Mouse (Mus musculus): Measurements from ENCODE around the gene Tmem43. TPM values are rescaled to one million over a fixed set of nuclear protein-coding genes. Genes with fewer than 3 reads are reported as not detected.

Gene Tmem43
- 7.1 and 7.4 TPM in 2 replicates for polyA plus RNA-seq (2012; rRNA removed)
- polyA plus RNA-seq (2014; fragmentation: Nextera tagmentation; extraction: Ambion mirVana), result 9.3 and 11.3 TPM in 2 replicates

DNA sequence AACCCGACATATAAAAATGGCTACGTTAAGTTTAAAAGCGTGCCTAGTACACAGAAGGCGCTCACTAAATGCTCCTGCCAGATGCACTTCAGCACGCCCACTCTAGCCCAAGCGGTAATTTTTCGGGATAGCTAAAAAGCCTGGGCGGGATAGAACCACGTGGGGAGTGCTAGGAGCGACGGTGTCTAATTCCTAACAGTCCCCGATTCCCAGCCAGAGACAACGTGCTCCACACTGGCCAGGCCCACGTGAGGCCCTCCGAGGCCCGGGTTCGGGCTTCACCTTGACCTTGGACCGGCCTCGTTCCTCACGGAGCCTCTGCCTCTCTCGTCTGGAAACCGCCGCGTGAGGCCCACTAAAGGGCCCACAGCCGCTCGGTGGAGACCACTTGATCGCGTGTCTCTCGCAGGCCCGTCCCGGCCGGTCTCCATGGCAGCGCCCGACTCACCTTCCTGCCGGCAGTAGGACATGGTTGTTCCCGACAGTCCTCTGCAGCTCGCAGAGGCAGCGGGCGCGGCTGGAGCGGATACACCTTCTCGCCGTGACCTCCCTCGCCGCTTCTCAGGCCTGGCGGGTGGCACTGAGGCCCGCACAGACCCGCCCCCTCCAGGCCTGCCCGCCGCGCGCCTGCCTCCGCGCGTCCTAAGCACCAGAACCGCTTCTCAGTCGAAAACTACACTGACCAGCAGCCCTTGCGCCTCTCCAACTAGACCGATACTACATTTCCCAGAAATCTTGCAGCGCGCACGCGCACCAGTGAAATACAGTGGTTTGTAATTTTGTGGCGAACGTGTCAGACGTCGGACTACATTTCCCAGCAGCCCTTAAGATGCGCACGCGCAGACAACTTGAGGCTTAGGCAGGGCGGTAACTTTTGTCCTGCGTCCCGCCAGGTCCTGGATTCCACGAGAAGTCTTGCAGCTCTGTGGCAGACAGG lies at the start of gene Tmem43, which contains the start of gene Chchd4:
Gene Tmem43 (plus strand): TSS at position 836 of the 937 bp plus-strand sequence.
Gene Chchd4 (minus strand): TSS at position 679 of the 937 bp plus-strand sequence.
- Histone ChIP-seq H3K4me1 (replicated peaks; ENCODE audit: control insufficient read depth in 2 of 2, insufficient read depth in 2 of 2, low read length in 1 of 2) (peaks cover 3 to 17% of the 10 kb centered on the region in 2 experiments; a peak in 3 of 4 replicates), H3K9ac (replicated peaks) (peak within 1 kb of the TSS; percentile 69), H3K27me3 (ENCODE audit: control insufficient read depth, insufficient read depth, low read length) (no peaks in the 10 kb centered on the region), H3K4me3 (ENCODE audit: insufficient read depth in 1 of 2, low read depth in 2 of 2, low read length in 2 of 2) (peak within 1 kb of the TSS; percentile 76 to 87), H3K9me3 (ENCODE audit: control insufficient read depth, low read length) (no peaks in the 10 kb centered on the region), H3K4me2 (ENCODE audit: low read depth) (peak within 1 kb of the TSS; percentile 81), H3K36me3 (replicated peaks; ENCODE audit: control insufficient read depth, insufficient read depth, low read depth) (no peaks in the 10 kb centered on the region), H3K27ac (peak within 1 kb of the TSS; percentile 21)
- peak; percentile 99 for DNase-seq (ENCODE audit: low read depth in 3 of 3, low spot score in 3 of 3)
- TF ChIP-seq EP300 (IDR thresholded peaks at IDR 0.05; ENCODE audit: low read depth) (no peak), CTCF (IDR thresholded peaks at IDR 0.05; ENCODE audit: low read depth) (0 out of 2 replicates have a peak, but pooled peaks have one; percentile 2)
- peak; percentile 98 for ATAC-seq (ENCODE audit: insufficient read depth)
- WGBS (ENCODE audit: insufficient replicate concordance), result under 1% methylated on average over 74 of the region's 74 CpGs

DNA sequence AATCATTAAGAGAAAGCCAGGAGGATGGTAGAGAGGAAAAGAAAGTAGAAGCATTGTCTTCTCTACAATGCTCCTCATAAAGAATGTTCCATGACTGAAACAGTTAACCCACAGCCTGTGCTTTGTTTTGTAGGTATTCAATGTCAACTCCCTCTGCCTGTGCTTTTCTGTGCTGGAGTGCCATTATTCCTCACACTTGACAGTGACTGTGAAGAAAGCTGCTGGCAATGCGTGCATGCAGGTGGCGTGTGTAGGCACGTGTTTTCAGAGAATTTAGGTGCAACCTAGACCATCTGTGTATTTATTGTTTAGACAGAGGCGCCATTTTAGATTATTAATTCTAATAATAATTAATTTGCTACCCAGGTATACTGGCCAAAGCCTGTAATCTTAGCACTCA lies 49.4 kb upstream of the Tmem43 start:
- WGBS (ENCODE audit: insufficient replicate concordance), result 46% methylated on average over 4 of the region's 4 CpGs
- Histone ChIP-seq H3K27me3 (ENCODE audit: control insufficient read depth, insufficient read depth, low read length) (no peaks in the 10 kb centered on the region), H3K27ac (no peak overlapping the region), H3K4me3 (ENCODE audit: insufficient read depth in 1 of 2, low read depth in 2 of 2, low read length in 2 of 2) (no peak overlapping the region), H3K4me2 (ENCODE audit: low read depth) (no peak overlapping the region), H3K4me1 (replicated peaks; ENCODE audit: control insufficient read depth in 2 of 2, insufficient read depth in 2 of 2, low read length in 1 of 2) (0 out of 4 replicates have a peak, but pooled peaks cover 0 to 2% of the 10 kb centered on the region in 2 experiments), H3K9me3 (ENCODE audit: control insufficient read depth, low read length) (no peaks in the 10 kb centered on the region), H3K36me3 (replicated peaks; ENCODE audit: control insufficient read depth, insufficient read depth, low read depth) (no peaks in the 10 kb centered on the region), H3K9ac (replicated peaks) (no peak overlapping the region)
- no peak for DNase-seq (ENCODE audit: low read depth in 3 of 3, low spot score in 3 of 3)
- TF ChIP-seq EP300 (IDR thresholded peaks at IDR 0.05; ENCODE audit: low read depth), result no peak
- TF ChIP-seq CTCF (IDR thresholded peaks at IDR 0.05; ENCODE audit: low read depth), result no peak
- ATAC-seq (ENCODE audit: insufficient read depth), result no peak

GRCm38 (mm10) chr6:91440474-91441144 lies 32.9 kb upstream of the Tmem43 start:
- peak; percentile 94 for ATAC-seq (ENCODE audit: insufficient read depth)
- 1% methylated on average over 30 of the region's 30 CpGs for WGBS (ENCODE audit: insufficient replicate concordance)

GRCm38 (mm10) chr6:91441145-91441662 lies 32.3 kb upstream of the Tmem43 start:
- DNase-seq (ENCODE audit: low read depth in 3 of 3, low spot score in 3 of 3) (peak in 2 of 3 experiments; percentile 14 to 38), ATAC-seq (ENCODE audit: insufficient read depth) (peak; percentile 67)

More at GRCm38 (mm10) chr6:91440474-91441144, 32.9 kb upstream of the Tmem43 start:
- H3K9ac ChIP-seq (replicated peaks), result peak overlapping the region; percentile 60
- DNase-seq (ENCODE audit: low read depth in 3 of 3, low spot score in 3 of 3), result peak; percentile 85 to 88 (median 88)
- peak overlapping the region; percentile 59 for H3K27ac ChIP-seq
- H3K9me3 ChIP-seq (ENCODE audit: control insufficient read depth, low read length), result no peaks in the 10 kb centered on the region
- peaks cover 3% of the 10 kb centered on the region; the same call in 1 of the 2 replicates for H3K27me3 ChIP-seq (ENCODE audit: control insufficient read depth, insufficient read depth, low read length)
- H3K4me2 ChIP-seq (ENCODE audit: low read depth), result peak overlapping the region; percentile 89
- H3K4me1 ChIP-seq (replicated peaks; ENCODE audit: control insufficient read depth in 2 of 2, insufficient read depth in 2 of 2, low read length in 1 of 2), result peaks cover 4 to 8% of the 10 kb centered on the region in 2 experiments; a peak in 3 of 4 replicates
- TF ChIP-seq EP300 (IDR thresholded peaks at IDR 0.05; ENCODE audit: low read depth) (no peak), CTCF (IDR thresholded peaks at IDR 0.05; ENCODE audit: low read depth) (no peak)
- H3K36me3 ChIP-seq (replicated peaks; ENCODE audit: control insufficient read depth, insufficient read depth, low read depth), result no peaks in the 10 kb centered on the region
- H3K4me3 ChIP-seq (ENCODE audit: insufficient read depth in 1 of 2, low read depth in 2 of 2, low read length in 2 of 2), result peak overlapping the region; percentile 64 to 89

More at GRCm38 (mm10) chr6:91441145-91441662, 32.3 kb upstream of the Tmem43 start:
- no peak for TF ChIP-seq CTCF (IDR thresholded peaks at IDR 0.05; ENCODE audit: low read depth)
- TF ChIP-seq EP300 (IDR thresholded peaks at IDR 0.05; ENCODE audit: low read depth), result no peak
- no peaks in the 10 kb centered on the region for H3K36me3 ChIP-seq (replicated peaks; ENCODE audit: control insufficient read depth, insufficient read depth, low read depth)
- H3K4me3 ChIP-seq (ENCODE audit: insufficient read depth in 1 of 2, low read depth in 2 of 2, low read length in 2 of 2), result peak overlapping the region; percentile 64 to 89
- peak overlapping the region; percentile 60 for H3K9ac ChIP-seq (replicated peaks)
- peak overlapping the region; percentile 89 for H3K4me2 ChIP-seq (ENCODE audit: low read depth)
- no peaks in the 10 kb centered on the region for H3K9me3 ChIP-seq (ENCODE audit: control insufficient read depth, low read length)
- peaks cover 3% of the 10 kb centered on the region; the same call in 1 of the 2 replicates for H3K27me3 ChIP-seq (ENCODE audit: control insufficient read depth, insufficient read depth, low read length)
- peaks cover 4 to 8% of the 10 kb centered on the region in 2 experiments; a peak in 3 of 4 replicates for H3K4me1 ChIP-seq (replicated peaks; ENCODE audit: control insufficient read depth in 2 of 2, insufficient read depth in 2 of 2, low read length in 1 of 2)
- WGBS (ENCODE audit: insufficient replicate concordance), result 1% methylated on average over 19 of the region's 19 CpGs
- peak overlapping the region; percentile 47 for H3K27ac ChIP-seq
